Mouse (Mus musculus): ENCODE data around the gene Sult2b1.

Sult2b1 gene

GRCm38 (mm10) chr7:45809276-45810075 is 25.0 kb upstream of the Sult2b1 start:
- no peaks in the 10 kb centered on the region for H3K9me3 ChIP-seq (ENCODE audit: low read length)
- H3K36me3 ChIP-seq (ENCODE audit: insufficient read depth, low read length), result peaks cover 76% of the 10 kb centered on the region
- H3K27me3 ChIP-seq (ENCODE audit: insufficient read depth, low read length), result no peaks in the 10 kb centered on the region
- peaks cover 78% of the 10 kb centered on the region for H3K4me1 ChIP-seq (replicated peaks; ENCODE audit: low read depth, low read length)
- peak overlapping the region; percentile 20; the same call in 1 of the 2 replicates for H3K4me3 ChIP-seq (replicated peaks; ENCODE audit: low read length)
- no peak for TF ChIP-seq NANOG (IDR thresholded peaks at IDR 0.05; ENCODE audit: borderline replicate concordance, low read length)
- TF ChIP-seq CTCF (conservative IDR thresholded peaks at IDR 0.05; ENCODE audit: low read length), result no peak
- TF ChIP-seq POU5F1 (IDR thresholded peaks at IDR 0.05; ENCODE audit: borderline replicate concordance, low read length), result no peak

- TF ChIP-seq NANOG (IDR thresholded peaks at IDR 0.05; ENCODE audit: borderline replicate concordance, low read length), result no peak
- no peak for TF ChIP-seq CTCF (conservative IDR thresholded peaks at IDR 0.05; ENCODE audit: low read length)
- no peak for TF ChIP-seq POU5F1 (IDR thresholded peaks at IDR 0.05; ENCODE audit: borderline replicate concordance, low read length)
- Histone ChIP-seq H3K27me3 (ENCODE audit: insufficient read depth, low read length) (no peaks in the 10 kb centered on the region), H3K9me3 (ENCODE audit: low read length) (no peaks in the 10 kb centered on the region), H3K4me1 (replicated peaks; ENCODE audit: low read depth, low read length) (peaks cover 78% of the 10 kb centered on the region), H3K36me3 (ENCODE audit: insufficient read depth, low read length) (peaks cover 77% of the 10 kb centered on the region), H3K4me3 (replicated peaks; ENCODE audit: low read length) (peak overlapping the region; percentile 20; the same call in 1 of the 2 replicates)
These were observed 24.0 kb upstream of the Sult2b1 start for GRCm38 (mm10) chr7:45808471-45808870.

DNA sequence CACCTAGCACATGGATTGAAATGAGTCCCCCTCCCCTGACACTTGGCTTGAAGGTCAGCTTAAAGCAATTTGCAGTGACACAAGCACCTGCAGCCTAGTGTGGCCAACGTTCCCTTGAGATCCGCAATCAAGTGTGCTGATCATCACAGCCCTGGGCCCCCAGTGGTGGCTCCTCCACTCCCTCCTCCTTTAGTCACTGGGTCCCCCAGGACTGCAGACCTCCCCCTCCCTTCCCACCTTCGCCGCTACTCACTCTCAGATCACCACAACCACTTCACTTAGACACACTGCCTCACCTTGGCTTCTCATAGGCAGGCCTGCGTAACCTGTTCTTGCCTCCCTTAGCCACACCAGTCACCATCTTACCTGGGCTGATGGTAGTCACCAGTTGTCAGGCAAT is 21.5 kb upstream of the Sult2b1 start:
- no peak overlapping the region for H3K4me3 ChIP-seq (replicated peaks; ENCODE audit: low read length)
- no peaks in the 10 kb centered on the region for H3K9me3 ChIP-seq (ENCODE audit: low read length)
- peaks cover 64% of the 10 kb centered on the region for H3K4me1 ChIP-seq (replicated peaks; ENCODE audit: low read depth, low read length)
- TF ChIP-seq POU5F1 (IDR thresholded peaks at IDR 0.05; ENCODE audit: borderline replicate concordance, low read length), result no peak
- no peak for TF ChIP-seq CTCF (conservative IDR thresholded peaks at IDR 0.05; ENCODE audit: low read length)
- TF ChIP-seq NANOG (IDR thresholded peaks at IDR 0.05; ENCODE audit: borderline replicate concordance, low read length), result no peak
- H3K27me3 ChIP-seq (ENCODE audit: insufficient read depth, low read length), result no peaks in the 10 kb centered on the region
- H3K36me3 ChIP-seq (ENCODE audit: insufficient read depth, low read length), result peaks cover 64% of the 10 kb centered on the region

DNA sequence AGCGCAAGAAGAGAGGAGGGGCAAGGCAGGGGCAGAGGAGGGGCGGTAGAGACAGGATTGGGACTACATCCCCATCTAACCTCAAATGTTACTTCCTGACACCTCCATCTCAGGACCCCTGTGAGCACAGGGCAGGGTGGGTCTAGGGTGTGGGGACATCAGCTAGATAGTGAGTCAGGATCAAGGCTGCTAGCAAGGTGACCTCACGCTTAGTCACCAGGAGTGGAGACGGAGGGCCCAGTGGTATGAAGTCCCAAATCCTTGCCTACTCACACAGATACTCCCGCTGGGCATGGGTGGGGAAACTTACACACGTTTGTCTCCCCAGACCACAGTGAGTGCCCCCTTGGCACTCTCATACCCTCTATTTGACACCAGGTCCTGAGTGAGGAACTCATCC is 18.1 kb upstream of the Sult2b1 start:
- H3K27me3 ChIP-seq (ENCODE audit: insufficient read depth, low read length), result peaks cover 9% of the 10 kb centered on the region
- TF ChIP-seq NANOG (IDR thresholded peaks at IDR 0.05; ENCODE audit: borderline replicate concordance, low read length) (no peak), CTCF (conservative IDR thresholded peaks at IDR 0.05; ENCODE audit: low read length) (no peak), POU5F1 (IDR thresholded peaks at IDR 0.05; ENCODE audit: borderline replicate concordance, low read length) (no peak)
- H3K4me3 ChIP-seq (replicated peaks; ENCODE audit: low read length), result no peak overlapping the region
- H3K9me3 ChIP-seq (ENCODE audit: low read length), result no peaks in the 10 kb centered on the region
- H3K4me1 ChIP-seq (replicated peaks; ENCODE audit: low read depth, low read length), result peaks cover 55% of the 10 kb centered on the region
- peaks cover 30% of the 10 kb centered on the region for H3K36me3 ChIP-seq (ENCODE audit: insufficient read depth, low read length)

DNA sequence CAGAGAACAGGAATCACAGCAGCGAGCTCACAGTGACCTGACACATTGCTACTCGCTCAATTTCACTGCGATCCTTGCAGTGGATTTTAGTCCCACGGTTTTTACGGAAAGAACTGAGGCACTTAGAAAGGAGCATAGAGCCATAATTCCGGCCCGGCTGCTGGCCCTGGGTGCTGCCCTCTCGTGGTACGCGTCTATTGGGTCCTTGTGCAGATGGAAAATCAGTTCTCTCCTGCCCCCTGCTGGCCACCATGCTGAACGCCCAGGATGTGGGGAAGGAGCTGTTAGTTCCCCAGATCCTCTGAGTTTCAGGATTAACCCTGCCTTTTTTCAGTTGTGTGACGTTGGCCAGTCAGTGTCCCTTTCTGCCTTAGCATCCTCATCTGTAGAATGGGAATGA is 16.9 kb upstream of the Sult2b1 start:
- Histone ChIP-seq H3K4me3 (replicated peaks; ENCODE audit: low read length) (peak overlapping the region; percentile 66), H3K36me3 (ENCODE audit: insufficient read depth, low read length) (peaks cover 18% of the 10 kb centered on the region), H3K9me3 (ENCODE audit: low read length) (no peaks in the 10 kb centered on the region), H3K4me1 (replicated peaks; ENCODE audit: low read depth, low read length) (peaks cover 52% of the 10 kb centered on the region), H3K27me3 (ENCODE audit: insufficient read depth, low read length) (peaks cover 14% of the 10 kb centered on the region)
- TF ChIP-seq POU5F1 (IDR thresholded peaks at IDR 0.05; ENCODE audit: borderline replicate concordance, low read length) (no peak), CTCF (conservative IDR thresholded peaks at IDR 0.05; ENCODE audit: low read length) (peak; percentile 99)

DNA sequence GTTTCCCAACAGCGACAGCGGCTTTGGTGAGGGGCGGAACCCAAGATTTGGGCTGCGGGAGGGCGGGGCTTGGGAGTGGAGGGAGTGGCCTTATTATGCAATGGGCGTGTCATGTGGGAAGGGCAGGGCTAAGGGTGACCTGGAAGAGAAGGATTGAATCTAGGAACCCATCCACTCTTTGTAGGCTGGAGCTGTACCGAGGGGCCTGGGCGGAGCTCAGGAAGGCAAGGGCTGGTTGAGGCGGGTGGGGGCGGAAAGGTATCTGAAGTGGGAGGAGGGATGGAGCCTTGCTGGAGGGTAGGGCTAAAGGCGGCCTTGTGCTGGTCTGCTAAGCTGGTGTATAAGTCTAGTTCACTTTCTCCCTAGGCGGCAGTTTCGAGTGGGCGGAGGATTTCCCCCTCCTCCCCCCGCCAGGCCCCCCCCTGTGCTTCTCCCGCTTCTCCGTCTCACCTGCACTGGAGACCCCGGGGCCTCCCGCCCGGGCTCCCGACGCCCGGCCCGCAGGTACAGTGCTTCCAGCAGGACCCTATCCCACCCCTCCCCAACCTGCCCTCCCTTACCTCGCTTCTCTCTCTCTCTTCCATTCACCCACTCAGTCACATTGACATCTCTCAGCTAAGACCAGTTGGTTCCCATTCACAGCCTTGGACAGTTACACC is 16.2 kb upstream of the Sult2b1 start:
- Histone ChIP-seq H3K4me1 (replicated peaks; ENCODE audit: low read depth, low read length) (peaks cover 45% of the 10 kb centered on the region), H3K9me3 (ENCODE audit: low read length) (no peaks in the 10 kb centered on the region), H3K27me3 (ENCODE audit: insufficient read depth, low read length) (peaks cover 14% of the 10 kb centered on the region), H3K36me3 (ENCODE audit: insufficient read depth, low read length) (peaks cover 12% of the 10 kb centered on the region), H3K4me3 (replicated peaks; ENCODE audit: low read length) (peak overlapping the region; percentile 66)
- TF ChIP-seq POU5F1 (IDR thresholded peaks at IDR 0.05; ENCODE audit: borderline replicate concordance, low read length) (no peak), CTCF (conservative IDR thresholded peaks at IDR 0.05; ENCODE audit: low read length) (no peak), NANOG (IDR thresholded peaks at IDR 0.05; ENCODE audit: borderline replicate concordance, low read length) (no peak)

DNA sequence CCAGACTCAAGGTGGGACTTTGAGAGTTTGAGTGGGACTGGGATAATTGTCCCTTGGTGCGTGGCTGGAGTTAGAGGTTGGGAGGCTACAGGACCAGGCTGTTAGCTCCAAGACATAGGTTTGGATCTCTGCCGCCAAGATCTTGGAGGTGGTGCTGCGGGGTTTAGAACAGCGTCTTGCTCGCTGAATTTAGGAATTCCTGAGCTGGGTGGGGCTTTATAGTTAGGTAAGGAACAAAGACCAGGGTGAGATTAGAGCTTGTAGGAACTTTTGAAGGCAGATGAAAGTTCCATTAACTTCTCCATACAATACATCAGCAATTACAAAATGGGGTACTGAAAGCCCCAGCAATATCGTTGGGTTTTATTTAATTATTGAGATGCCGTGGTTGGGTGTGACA is 15.5 kb upstream of the Sult2b1 start:
- no peaks in the 10 kb centered on the region for H3K9me3 ChIP-seq (ENCODE audit: low read length)
- peaks cover 48% of the 10 kb centered on the region for H3K4me1 ChIP-seq (replicated peaks; ENCODE audit: low read depth, low read length)
- H3K27me3 ChIP-seq (ENCODE audit: insufficient read depth, low read length), result peaks cover 14% of the 10 kb centered on the region
- peaks cover 10% of the 10 kb centered on the region for H3K36me3 ChIP-seq (ENCODE audit: insufficient read depth, low read length)
- TF ChIP-seq POU5F1 (IDR thresholded peaks at IDR 0.05; ENCODE audit: borderline replicate concordance, low read length) (no peak), NANOG (IDR thresholded peaks at IDR 0.05; ENCODE audit: borderline replicate concordance, low read length) (no peak), CTCF (conservative IDR thresholded peaks at IDR 0.05; ENCODE audit: low read length) (no peak)
- peak overlapping the region; percentile 66 for H3K4me3 ChIP-seq (replicated peaks; ENCODE audit: low read length)

- peaks cover 24% of the 10 kb centered on the region for H3K27me3 ChIP-seq (ENCODE audit: insufficient read depth, low read length)
- peaks cover 56% of the 10 kb centered on the region for H3K4me1 ChIP-seq (replicated peaks; ENCODE audit: low read depth, low read length)
- H3K36me3 ChIP-seq (ENCODE audit: insufficient read depth, low read length), result peaks cover 10% of the 10 kb centered on the region
- no peaks in the 10 kb centered on the region for H3K9me3 ChIP-seq (ENCODE audit: low read length)
- TF ChIP-seq POU5F1 (IDR thresholded peaks at IDR 0.05; ENCODE audit: borderline replicate concordance, low read length) (no peak), NANOG (IDR thresholded peaks at IDR 0.05; ENCODE audit: borderline replicate concordance, low read length) (no peak), CTCF (conservative IDR thresholded peaks at IDR 0.05; ENCODE audit: low read length) (no peak)
- 0 out of 2 replicates have a peak overlapping the region, but pooled peaks have one; percentile 20 for H3K4me3 ChIP-seq (replicated peaks; ENCODE audit: low read length)
These were observed 14.5 kb upstream of the Sult2b1 start for GRCm38 (mm10) chr7:45798931-45799330.

All from E14TG2a.4 (cell line).